Mouse (Mus musculus) right cerebral cortex, postnatal 10 days (tissue): ENCODE measurements around the gene Frmpd4.

ENCODE experiments used
- DNase-seq, 2 experiments: peaks; one replicate each; pipeline ENCODE4 v3.0.0; 2021; ENCODE audit warnings: low spot score in 2 of 2

The Frmpd4 gene

DNA sequence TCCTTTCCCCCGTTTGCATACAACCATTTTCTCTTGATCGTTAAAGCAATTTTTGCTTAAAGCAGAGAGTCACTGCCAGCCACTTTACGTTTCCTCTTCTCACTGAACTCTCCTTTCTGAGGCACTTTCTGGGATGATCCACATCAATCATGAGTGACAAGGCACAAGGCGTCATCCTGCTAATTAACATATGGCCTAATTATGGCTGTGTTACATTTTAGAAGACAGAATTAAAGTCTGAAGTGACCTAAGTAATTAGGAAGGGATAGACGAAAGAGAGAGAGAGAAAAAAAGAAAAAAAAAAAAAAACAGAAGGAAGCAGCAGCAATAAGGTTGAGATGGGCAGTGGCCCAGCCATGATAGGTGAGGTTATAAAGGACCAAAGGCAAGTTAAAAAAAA, at the start of gene Frmpd4:
Gene Frmpd4, minus strand, starts transcription at position 101 of the 400 bp plus-strand sequence.
- DNase-seq = no peak

DNA sequence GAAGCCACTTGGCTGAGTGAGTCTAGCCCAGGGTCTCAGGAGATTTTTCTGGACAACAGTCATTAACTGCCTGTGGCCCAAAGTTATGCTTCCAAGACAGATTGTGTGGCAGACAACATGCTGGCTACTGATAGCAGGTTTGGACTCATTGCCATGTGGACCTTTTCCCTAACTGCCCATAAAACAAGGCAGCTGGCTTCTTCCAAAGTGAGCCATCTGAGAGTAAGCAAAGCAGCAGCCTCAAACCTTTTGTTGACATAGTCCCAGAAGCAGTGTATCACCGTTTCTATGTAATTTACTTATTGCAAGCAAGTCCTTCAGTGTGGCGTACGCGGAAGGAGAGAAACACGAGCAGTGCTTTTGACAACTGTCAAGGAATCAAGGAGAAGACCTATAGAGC, 18.2 kb upstream of the Frmpd4 start:
- DNase-seq = no peak

DNA sequence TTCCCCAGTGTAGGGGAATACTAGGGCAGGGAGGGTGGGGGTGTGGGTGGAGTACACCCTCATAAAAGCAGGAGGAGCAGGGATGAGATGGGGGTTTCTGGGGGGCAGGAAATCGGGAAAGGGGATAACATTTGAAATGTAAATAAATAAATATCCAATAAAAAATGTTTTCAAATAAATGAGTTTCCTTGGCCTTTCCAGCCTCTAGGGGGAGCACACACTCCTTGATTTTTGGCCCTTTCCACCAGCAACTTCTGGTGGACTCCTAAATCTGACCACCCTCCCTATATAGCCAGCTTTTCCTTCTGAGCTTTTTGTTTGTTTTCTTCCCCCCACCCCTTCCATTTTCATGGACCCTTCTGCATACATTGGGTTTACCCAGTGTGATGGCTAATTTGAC, 7.3 kb upstream of the Frmpd4 start:
- DNase-seq = no peak

DNA sequence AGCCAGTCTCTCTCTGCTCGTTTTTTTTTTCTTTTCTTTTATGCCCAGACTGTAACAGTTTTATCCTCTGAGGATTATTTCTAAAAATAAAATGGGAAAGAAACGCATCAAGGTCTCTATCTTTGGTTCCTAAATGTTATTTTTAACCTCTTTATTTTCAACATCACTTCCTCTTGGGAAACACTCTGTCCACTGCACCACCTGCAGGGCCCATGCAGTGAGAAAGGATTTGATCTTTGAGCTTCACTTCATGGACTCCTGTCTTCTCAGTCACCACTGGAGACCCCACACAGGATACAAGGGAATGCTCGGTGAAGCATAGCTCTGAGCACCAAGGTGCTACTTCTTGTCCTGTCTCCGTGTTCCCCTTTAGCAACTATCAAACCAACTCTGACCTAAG, 5.2 kb downstream of the Frmpd4 start:
- no peak for DNase-seq

DNA sequence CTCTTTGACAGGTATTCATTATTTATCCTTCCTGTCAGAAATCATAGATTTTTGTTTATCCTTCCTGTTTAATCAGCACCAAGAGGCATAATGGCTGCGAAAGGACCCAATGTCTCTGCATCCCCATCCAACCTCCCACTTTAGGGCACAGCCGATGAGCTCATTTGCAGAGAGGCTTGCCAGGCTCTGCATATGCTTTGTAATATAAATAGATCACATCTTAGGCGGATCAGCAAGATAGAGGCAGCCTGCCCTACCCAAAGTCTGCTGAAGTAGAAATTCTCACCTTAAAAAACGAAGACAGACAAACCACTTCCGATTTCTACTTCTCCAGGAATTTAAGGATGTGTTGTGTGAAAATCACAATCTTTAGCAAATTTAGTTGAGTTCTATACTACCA, 7.8 kb downstream of the Frmpd4 start:
- DNase-seq = peak; percentile 33 to 54

DNA sequence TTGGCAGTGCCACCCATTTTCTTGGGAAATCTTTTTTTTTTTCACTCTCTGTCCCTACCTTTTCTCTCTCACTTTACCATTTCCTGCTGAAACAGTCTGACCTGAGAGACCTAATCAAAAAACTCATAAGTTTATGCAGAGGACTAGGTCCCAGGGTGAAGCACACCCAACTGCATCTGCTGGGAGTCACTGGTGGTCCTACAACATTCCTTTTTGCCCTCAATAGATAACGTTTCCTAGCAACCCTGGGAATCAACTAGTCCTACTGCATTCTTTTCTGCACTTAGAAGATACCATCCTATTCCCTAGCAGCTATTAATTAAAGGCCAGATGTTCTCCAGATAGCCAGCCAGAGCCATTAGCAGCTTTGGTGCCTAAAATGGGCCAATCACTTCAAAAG, 71.8 kb downstream of the Frmpd4 start:
- DNase-seq = no peak

DNA sequence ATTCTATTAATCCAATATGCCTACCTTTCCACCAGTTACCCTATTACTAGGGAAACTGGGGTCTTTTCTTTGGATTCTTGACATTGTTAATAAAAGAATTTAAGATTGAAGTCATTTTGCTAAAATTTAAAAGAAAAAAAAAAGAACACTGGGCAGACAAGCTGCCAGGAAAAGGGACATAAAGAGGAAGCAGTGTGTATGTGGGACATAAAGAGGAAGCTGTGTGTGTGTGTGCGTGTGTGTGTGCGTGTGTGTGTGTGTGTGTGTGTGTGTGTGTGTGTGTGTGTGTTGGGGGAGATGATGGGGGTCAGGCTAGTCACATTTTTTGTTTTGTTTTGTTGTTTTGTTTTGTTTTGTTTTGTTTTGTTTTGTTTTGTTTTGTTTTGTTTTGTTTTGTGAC, 121.8 kb downstream of the Frmpd4 start:
- no peak for DNase-seq

DNA sequence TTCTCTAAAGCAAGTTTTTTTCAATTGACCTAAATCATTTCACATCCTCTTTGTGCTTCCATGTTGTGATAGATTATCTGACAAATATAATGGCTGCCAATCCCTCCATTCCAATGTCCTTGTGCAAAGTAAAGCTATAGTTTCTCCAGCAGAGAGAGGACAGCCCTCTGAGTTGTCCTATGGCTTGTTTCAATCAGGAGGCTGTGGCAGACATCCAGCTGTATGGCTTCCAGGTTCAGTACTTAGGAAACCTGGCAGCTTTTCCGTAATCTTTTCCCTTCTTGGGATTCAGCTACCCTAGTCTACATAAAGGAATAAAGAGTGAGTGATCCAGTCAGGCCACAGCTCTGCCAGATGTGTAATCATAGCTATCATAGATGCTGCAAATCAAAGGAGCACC, 145.8 kb downstream of the Frmpd4 start:
- DNase-seq = peak in 1 of 2 experiments; percentile 19

DNA sequence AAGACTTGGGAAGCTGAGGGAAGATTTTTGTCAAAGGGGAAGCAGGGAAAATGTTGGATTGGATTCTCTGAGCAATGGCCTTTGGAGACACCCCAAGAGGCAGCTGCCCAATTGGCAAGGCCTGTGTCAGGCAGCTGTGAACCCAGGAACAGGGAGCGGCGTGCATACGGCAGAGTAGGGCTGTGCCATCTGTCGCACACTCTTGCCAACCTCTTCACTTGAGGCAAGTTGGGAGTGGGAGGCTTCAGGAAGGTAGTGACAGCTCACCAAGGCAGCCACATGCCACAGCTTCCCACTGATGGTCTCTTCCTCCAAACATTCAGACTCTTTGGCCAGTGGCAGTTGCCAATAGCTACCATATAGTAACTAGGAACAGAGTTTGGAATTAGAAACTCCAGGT, 147.2 kb downstream of the Frmpd4 start:
- DNase-seq = peak; percentile 37 to 40

DNA sequence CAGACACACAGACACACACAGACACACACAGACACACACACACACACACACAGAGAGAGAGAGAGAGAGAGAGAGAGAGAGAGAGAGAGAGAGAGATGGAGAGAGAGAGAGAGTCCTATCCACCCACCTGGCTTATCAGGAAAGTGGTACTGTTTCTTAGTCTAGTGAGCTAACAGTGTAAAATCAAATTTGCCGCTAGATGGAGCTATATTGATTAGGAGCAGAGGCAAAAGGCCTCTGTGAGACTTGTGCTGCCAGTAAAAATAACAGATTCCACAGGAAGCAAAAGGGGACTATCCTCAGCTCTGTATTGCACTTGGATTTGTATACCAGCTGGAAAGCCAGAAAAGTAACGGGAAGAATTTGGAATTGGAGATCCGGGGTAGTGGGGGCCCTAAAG, 161.6 kb downstream of the Frmpd4 start:
- no peak for DNase-seq

DNA sequence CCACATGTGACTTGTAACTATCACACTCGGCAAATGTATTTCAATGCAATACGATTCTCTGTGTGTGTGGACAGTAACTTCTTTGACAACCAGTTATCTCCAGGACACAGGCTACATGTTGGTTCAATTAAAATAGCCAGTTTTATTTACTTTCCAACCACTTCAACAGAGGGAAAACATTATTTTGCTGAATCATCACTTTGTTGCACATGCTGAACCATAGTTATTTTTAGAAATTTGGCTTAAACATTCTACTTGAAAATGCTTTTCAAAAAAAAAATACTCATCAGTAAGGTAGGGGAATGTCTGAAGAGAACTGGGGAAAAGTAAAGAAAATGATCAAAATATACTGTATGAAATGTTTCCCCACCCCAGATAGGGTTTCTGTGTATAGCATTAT, 173.5 kb downstream of the Frmpd4 start:
- no peak for DNase-seq

DNA sequence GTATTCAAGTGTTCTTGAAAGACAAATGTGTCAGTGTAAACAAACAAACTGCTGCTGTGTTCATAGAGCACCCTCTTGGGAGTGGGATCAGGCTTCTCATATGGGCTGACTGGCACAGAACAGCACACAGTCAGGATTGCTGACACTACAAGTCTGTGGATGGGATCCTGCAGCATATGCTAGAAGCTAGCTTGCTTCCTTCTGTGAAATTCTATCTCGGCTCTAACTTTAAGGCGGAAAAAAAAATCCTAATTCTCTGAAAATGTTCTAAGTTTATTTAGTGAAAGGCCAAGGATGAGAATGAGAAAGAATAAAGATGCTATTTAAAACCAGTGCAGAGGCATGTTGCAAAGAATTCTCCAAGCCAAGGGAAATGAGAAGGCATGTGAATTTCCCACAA, 226.6 kb downstream of the Frmpd4 start:
- peak in 1 of 2 experiments; percentile 22 for DNase-seq

DNA sequence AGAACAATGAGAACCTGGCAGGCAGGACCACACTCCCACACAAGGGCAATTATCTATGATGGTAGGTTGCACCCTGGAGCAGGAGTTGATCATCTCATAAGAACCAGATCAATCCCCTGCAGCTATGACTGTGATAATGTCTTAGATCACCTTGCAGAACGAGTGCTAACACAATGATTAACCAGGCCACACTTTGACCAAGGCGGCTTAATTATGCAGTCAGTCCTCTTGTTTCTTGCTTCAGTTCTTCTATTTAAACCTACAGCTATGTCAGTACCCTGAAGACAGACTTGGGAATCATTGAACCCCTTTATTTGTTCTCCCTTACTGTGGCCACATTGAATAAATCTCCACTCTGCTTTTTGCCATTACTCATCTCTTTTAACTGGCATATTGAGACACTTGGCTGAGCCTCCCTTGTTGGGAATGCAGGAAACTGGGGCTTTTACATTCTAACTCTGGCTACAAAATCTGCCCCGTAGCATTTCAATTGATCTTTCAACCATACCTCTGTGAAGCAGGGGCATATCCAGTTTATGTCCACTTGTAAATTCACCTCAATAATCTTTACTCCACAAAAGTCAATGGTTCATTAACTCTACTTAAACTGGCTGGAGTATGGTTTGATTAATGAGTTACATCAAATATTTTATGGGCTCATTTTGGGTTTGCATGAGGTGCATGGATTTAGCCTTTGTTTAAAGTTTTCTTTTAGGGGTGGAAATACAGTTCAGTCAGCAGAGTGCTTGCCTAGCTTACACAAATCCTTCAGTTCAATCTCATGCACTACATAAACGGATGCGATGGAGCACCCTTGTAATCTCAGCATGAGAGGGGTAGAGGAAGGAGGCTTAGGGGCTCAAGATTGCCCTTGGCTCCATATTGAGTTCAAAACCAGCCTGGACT, 227.5 kb downstream of the Frmpd4 start:
- DNase-seq = no peak

DNA sequence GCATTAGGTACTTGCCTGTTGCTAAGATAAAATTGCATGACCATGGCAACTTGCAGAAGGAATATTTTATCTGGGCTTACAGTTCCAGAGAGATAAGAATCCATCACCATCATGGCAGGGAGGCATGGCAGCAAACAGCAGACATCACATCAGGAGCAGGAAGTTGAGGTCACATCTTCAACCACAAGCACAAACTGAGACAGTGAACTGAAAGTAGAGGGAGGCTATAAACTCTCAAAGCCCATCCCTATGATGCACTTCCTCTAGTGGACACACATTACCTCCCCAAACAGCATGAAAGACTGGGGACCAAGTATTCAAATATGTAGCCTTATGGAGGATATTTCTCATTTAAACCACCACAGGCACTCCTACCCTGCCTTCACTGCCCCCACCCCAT, 238.8 kb downstream of the Frmpd4 start:
- no peak for DNase-seq

DNA sequence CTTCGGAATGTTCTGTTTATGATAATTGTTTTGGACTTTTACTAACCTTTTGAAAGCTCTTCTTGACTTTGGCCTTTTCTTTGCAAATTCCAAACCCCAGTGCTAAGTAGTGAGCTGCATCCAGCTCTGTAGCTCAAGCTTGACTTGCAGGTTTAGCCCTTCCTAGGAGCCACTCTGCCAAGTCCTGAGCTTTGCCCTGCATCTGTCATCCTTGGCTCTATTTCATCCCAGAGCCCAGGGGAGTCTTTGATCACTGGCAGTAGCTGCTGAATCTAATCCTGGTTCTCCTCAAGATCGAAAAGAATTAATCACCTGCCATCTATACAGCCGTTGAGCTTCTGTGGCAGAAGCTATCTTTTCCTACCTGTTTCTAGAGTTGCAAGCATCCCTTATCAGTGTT, 251.9 kb downstream of the Frmpd4 start:
- DNase-seq = no peak

DNA sequence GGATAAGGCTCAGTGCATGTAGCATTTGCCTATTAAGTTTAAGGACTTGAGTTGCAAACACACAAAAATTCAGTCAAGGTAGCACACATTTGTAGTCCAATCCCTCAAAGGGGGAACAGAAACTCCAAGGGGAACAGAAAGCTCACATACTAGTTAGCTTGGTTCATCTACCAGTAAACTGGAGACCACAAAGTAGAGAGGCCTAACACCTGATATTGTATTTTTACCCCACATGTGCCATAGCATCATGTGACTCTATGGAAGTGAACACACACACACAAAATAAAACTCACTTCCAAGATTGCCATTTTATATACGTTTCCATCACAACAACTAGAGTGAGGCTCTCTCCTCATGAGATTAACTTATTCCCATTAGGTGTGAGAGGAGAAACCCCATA, 264.9 kb downstream of the Frmpd4 start:
- no peak for DNase-seq

DNA sequence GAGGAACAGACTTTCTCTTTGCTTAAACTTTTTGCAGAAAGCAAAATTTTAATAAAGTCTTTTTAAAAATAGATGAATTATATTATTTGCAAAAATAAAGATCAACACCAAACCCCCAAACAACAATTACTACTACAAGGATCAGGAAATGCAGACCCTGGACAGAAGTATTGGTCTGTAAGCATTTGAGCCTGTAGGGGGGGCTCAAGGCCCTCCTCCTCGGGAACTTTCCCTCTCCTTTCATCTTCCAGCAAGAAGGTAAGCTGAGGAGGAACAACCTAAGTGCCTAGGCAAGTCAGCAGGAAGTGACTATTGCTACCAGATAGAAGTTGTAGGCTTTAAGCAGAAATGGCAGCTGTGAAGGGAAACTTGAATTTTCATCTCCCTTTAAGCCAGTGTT, 266.9 kb downstream of the Frmpd4 start:
- no peak for DNase-seq

DNA sequence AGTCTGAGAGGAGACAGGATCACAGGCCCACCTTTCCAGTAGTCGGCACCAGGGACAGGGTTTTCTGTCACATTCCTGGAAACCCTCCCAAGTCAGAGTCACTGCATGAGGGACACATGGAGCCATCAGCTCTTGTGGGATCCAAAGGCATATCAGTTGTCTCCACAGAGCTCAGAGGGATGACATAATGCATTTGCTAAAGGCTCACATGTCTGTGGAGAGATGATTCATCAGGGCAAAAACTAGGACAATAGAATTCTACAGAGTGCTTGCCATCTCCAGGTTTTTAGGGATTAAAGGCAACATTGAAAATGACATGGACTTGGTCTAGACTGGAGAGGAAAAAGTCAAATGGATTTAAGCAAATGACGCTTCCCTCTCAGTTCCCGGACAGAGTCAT, 284.5 kb downstream of the Frmpd4 start:
- DNase-seq = no peak

DNA sequence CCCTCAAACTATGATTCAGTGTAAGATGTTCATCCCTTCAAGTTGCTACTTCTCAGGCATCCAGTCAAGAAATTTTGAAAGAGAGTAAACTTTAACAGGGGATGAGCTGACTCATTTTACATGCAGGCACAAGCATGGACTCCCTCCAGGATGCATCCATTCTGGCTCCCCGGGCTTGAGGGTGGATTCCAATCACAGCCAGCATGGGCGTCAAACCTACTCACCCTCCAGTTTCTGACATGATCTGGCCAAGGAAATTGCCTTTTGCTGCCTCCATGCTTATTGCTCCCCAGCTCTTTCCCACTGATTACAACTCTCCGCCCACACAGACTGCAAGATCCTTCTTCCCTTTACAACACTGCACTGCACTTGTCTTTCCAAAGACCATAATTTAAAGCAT, 370.0 kb downstream of the Frmpd4 start:
- no peak for DNase-seq

DNA sequence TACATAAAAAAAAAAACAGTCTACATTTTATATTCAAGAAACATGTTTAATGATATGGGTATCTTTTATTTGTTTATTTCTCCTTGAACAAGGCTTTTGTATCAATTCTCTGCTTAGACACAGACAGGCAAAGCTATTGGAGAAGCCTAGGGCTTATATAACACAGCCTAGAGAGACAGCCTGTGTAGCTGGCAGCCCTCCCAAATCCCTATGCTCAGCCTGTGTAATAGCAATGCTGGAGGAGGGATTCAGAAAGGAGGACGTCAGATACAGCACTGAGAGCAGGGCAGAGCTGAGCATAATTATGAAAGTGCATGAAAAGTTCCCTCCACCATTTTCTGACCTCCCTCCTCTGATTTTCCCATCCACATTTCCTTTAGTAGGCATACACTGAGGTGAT, 385.1 kb downstream of the Frmpd4 start:
- peak; percentile 56 to 69 for DNase-seq

DNA sequence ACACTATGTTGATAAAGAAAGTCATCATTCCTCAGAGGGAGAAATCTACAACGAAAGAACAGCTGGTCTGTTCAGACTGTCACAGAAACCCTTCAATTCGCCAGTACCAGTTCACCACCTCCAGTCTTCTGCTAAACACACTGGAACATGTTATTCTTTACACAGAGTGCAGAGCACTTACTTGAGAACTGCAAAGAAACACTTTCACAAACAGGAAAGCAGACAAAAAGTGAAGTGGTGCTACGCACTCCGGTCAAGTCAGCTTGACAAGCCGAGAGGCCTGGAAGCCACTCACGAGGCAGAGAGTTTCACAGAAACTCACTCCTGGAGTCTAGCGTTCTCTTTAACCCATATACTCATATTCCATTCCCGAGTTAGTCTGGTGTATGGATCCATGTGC, 387.5 kb downstream of the Frmpd4 start:
- DNase-seq = no peak

DNA sequence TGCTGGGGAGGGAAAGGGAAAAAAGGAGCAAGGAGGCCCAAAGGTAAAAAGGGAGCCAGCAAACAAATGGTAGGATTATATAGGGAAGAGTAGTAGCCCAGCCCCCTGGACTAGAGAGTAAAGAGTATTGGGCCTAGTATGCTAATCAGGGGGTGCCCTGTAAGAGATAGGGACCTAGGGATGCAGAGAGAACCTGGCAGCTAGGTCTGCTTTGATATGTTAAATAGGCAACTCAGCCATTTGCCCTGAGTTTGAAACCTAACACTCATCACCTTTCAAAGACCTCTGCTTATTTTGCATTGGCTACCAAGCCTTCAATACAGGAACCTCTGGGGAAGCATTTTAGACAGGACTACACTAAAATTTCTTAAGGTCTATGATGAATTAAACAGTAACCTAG, 414.0 kb downstream of the Frmpd4 start:
- no peak for DNase-seq

DNA sequence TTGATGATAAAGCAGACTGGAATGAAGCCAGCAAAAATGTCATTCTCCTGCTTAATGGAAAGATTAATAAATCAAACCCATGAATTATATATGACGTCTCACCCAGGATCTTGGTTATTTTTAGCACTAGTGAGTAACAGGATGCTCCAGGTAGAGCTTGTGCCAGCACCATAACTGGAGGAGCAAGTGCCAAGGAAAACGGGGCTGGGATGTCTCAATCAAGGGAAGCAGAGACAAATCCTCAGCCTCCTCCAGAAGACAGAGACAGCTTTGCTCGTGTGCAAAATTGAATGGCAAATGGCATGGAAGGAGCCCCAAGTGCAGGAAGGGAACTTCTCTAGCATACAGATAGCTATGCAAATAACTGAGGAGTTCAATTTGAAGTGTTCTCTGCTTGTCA, 418.2 kb downstream of the Frmpd4 start:
- no peak for DNase-seq

DNA sequence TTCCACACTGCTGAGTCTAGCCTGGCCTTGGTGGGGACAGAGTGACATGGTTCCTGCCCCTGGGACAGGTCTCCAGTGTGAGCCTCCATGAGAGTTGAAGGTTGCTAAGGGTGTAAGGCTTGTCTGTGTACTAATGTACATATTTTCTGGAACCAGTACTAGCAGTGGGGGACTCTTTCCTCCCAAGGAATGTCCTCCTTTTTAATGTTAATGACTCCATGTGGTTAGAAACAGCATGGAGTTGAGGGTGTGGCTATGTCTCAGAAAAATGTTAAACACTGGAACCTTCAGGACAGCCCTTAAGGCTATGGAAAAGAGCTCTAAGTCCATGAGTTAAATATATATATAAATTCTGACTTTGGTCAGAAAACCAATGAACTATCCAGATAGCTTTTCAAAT, 436.0 kb downstream of the Frmpd4 start:
- DNase-seq = no peak
